Mouse (Mus musculus): ENCODE results near the gene Insrr. TPM values are rescaled to one million over a fixed set of nuclear protein-coding genes. Genes with fewer than 3 reads are reported as not detected.

Insrr gene
- 0.04 and 0.05 TPM in 2 replicates for polyA plus RNA-seq (2015; fragmentation: Nextera tagmentation; extraction: Ambion mirVana)

- no peak for DNase-seq (ENCODE audit: low spot score)
Measured at GRCm38 (mm10) chr3:87796736-87797334, at the start of gene Insrr. Insrr (plus strand) TSS chr3:87796951.

GRCm38 (mm10) chr3:87748431-87748830 lies 48.3 kb upstream of the Insrr start, which contains the start of gene Lrrc71:
Lrrc71 (minus strand) TSS chr3:87748625.
- no peak for DNase-seq (ENCODE audit: low spot score)

- peak; percentile 72 for DNase-seq (ENCODE audit: low spot score)
Measured at GRCm38 (mm10) chr3:87749036-87749435, 47.7 kb upstream of the Insrr start.

GRCm38 (mm10) chr3:87749977-87750376 lies 46.8 kb upstream of the Insrr start:
- DNase-seq (ENCODE audit: low spot score), result no peak

- no peak for DNase-seq (ENCODE audit: low spot score)
Measured at GRCm38 (mm10) chr3:87752567-87752966, 44.2 kb upstream of the Insrr start.

GRCm38 (mm10) chr3:87753829-87754228 lies 42.9 kb upstream of the Insrr start:
- DNase-seq (ENCODE audit: low spot score), result no peak

- DNase-seq (ENCODE audit: low spot score), result peak; percentile 75
Measured at GRCm38 (mm10) chr3:87755964-87756363, 40.8 kb upstream of the Insrr start.

GRCm38 (mm10) chr3:87756488-87756887 lies 40.3 kb upstream of the Insrr start:
- no peak for DNase-seq (ENCODE audit: low spot score)

GRCm38 (mm10) chr3:87758641-87759040 lies 38.1 kb upstream of the Insrr start:
- no peak for DNase-seq (ENCODE audit: low spot score)

- no peak for DNase-seq (ENCODE audit: low spot score)
Measured at GRCm38 (mm10) chr3:87761408-87762375, 35.1 kb upstream of the Insrr start.

- no peak for DNase-seq (ENCODE audit: low spot score)
Measured at GRCm38 (mm10) chr3:87763202-87763601, 33.5 kb upstream of the Insrr start.

GRCm38 (mm10) chr3:87763683-87764289 lies 33.0 kb upstream of the Insrr start:
- no peak for DNase-seq (ENCODE audit: low spot score)

GRCm38 (mm10) chr3:87764506-87764905 lies 32.2 kb upstream of the Insrr start:
- no peak for DNase-seq (ENCODE audit: low spot score)

- peak; percentile 75 for DNase-seq (ENCODE audit: low spot score)
Measured at GRCm38 (mm10) chr3:87765091-87765490, 31.7 kb upstream of the Insrr start.

- no peak for DNase-seq (ENCODE audit: low spot score)
Measured at GRCm38 (mm10) chr3:87765631-87766283, 31.0 kb upstream of the Insrr start.

GRCm38 (mm10) chr3:87766284-87766667 lies 30.5 kb upstream of the Insrr start:
- DNase-seq (ENCODE audit: low spot score), result no peak

GRCm38 (mm10) chr3:87767764-87768163 lies 29.0 kb upstream of the Insrr start:
- no peak for DNase-seq (ENCODE audit: low spot score)

GRCm38 (mm10) chr3:87768431-87768830 lies 28.3 kb upstream of the Insrr start:
- DNase-seq (ENCODE audit: low spot score), result no peak

- peak; percentile 78 for DNase-seq (ENCODE audit: low spot score)
Measured at GRCm38 (mm10) chr3:87768844-87769243, 27.9 kb upstream of the Insrr start.

- DNase-seq (ENCODE audit: low spot score), result no peak
Measured at GRCm38 (mm10) chr3:87769506-87769905, 27.2 kb upstream of the Insrr start.

- peak; percentile 77 for DNase-seq (ENCODE audit: low spot score)
Measured at GRCm38 (mm10) chr3:87770280-87770679, 26.5 kb upstream of the Insrr start.

Data from thymus, postnatal 0 days (tissue).